12 mouse cellular contexts compared by ENCODE assay signal in the genomic region with DNA sequence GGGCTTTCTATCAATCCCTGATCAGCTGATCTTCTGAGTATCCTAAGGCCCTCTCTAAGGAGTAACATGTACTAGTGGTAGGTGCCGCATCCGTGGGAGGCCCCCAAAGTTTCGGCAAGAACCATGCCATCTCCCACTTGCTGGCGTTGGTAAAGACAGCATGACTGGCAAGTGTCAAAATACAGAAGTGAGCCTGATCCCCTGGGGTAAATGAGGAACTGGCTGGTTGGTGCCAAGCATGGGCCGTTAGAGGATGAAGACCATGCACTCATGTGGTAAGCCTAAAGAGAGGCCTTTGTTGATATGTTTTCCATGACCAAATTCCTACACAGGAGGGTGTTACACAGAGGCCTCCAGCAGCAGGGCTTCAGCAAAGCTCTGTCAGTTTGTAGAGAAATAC.
DNase-seq lines count a peak whose midpoint lies in the region; TF ChIP-seq lines count a peak whose summit lies in the region.
"Had no signal": no experiment of that assay in that cellular context is flagged by ENCODE, and none has a peak within 500 bp of the region (broad histone marks: within the 10 kb centered on the region; RNA-seq: fewer than 3 reads in every experiment).

No protein-coding gene starts in this region.

- H3K4me3 ChIP-seq in bone marrow macrophage, adult 2 months (ENCODE audit: insufficient read depth, low read length) = no peak overlapping the region
- H3K4me3 ChIP-seq: liver, embryonic 12.5 days had no signal

- H3K27ac ChIP-seq in bone marrow macrophage, adult 2 months (ENCODE audit: insufficient read depth, low read depth, low read length) = peak overlapping the region; percentile 83
- H3K27ac ChIP-seq: liver, embryonic 12.5 days had no signal

- peaks cover 66% of the 10 kb centered on the region for H3K4me1 ChIP-seq in bone marrow macrophage, adult 2 months (ENCODE audit: control insufficient read depth, insufficient read depth, low read length)

- intact Hi-C loops in left cerebral cortex, postnatal 14 days (cut with DNase I) = loop anchor here (2.0 to 5.0 kb wide), 2 partner anchors 82 to 161 kb away; no protein-coding TSS in a partner anchor

- no peak for TF ChIP-seq CTCF in bone marrow macrophage, adult 2 months (IDR thresholded peaks at IDR 0.05; ENCODE audit: low read depth, low read length)

- TF ChIP-seq POLR2A in bone marrow macrophage, adult 2 months (IDR thresholded peaks at IDR 0.05; ENCODE audit: borderline replicate concordance, low read depth, low read length) = no peak

- DNase-seq in layer of hippocampus, adult 11-12 months (ENCODE audit: low spot score) = peak; percentile 27
- no peak for DNase-seq in layer of hippocampus, postnatal 36 days
- DNase-seq in 416B (ENCODE audit: low read depth) = peak; percentile 73
- DNase-seq in natural killer cell, adult 2 months (ENCODE audit: low spot score in 2 of 2) = peak; percentile 11 to 66
- DNase-seq in ovary, adult 18-20 months (ENCODE audit: low spot score) = no peak
- DNase-seq in right cerebral cortex, postnatal 14 days = no peak
- no peak for DNase-seq in left cerebral cortex, postnatal 14 days (ENCODE audit: low spot score in 2 of 2)
- DNase-seq: cerebellum, postnatal 25 days; kidney, postnatal 4 days; thymus, postnatal 4 days had no signal

Comparison
In these comparisons a context has a peak if more than half of its experiments do, and no peak if none do; other contexts are left out.
1. DNase-seq: peak in layer of hippocampus, adult 11-12 months (single experiment), 416B (single experiment) and natural killer cell, adult 2 months (2 of 2); none in layer of hippocampus, postnatal 36 days (0 of 2), ovary, adult 18-20 months (single experiment), right cerebral cortex, postnatal 14 days (single experiment) and left cerebral cortex, postnatal 14 days (0 of 2).